Mouse (Mus musculus) left cerebral cortex, postnatal 14 days (tissue): ENCODE measurements around the gene Cd6. TPM values are rescaled to one million over a fixed set of nuclear protein-coding genes. Genes with fewer than 3 reads are reported as not detected.

Experiments
- DNase-seq, 2 experiments: peaks; one replicate each; pipeline ENCODE4 v3.0.0; 2021 to 2022; ENCODE audit warnings: low spot score in 2 of 2, mixed read lengths in 1 of 2
- intact Hi-C: fragments of 180-260 bp; cut with DNase I; formaldehyde crosslinking; loops from one replicate; pipeline ENCODE4 v1.15.1; 2025
- total RNA-seq, 2 experiments: library from RNA; stranded (reverse); gene quantifications; 2 replicates each; pipeline ENCODE4 v1.2.3; 2021

The Cd6 gene
- total RNA-seq, 2 experiments from 2014 or later, result 1.3 to 1.5 TPM

DNA sequence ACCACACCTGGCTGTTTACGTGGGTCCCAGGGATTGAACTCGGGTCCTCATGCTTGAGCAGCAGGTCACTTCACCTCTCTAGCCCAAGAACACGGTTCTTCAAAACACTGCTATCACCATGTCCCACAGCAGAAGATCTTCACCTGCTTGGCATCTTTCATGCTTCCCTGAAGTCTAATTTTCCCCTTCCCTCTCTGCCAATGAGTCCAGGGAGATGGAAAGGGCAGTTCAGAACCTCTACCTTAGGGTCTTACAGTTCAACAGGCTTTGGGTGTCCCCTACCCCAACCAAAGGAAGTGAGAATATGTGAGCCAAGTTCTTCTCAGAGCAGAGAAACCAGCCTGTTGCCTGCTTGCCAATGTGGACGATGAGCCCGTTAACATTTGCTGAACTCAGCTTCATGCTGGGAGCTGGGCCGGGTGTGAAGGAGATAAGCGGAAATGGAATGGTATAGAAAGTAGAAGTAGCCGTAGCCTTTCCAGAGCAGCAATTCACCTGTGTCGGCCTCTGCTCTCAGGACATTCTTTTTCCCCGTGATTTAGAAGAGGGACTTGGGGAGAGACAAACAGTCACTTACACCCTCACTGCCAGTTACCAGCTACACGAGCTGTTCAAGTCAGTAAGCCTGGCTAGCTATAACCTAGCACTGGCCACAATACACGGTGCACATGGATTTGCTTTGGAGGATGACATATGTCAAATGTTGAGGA lies 21.2 kb downstream of the Cd6 start:
- intact Hi-C loops, result loop anchor here (5.0 kb wide), 1 partner anchor 59 kb away; the partner anchor contains the start of gene Tmem132a
- DNase-seq, result no peak

- intact Hi-C loops, result loop anchor here (5.0 kb wide), 1 partner anchor 62 kb away; the partner anchor contains the start of gene Tmem132a
- no peak for DNase-seq
Observed at GRCm38 (mm10) chr19:10805661-10806285, 24.1 kb downstream of the Cd6 start.

GRCm38 (mm10) chr19:10804850-10805660 lies 24.8 kb downstream of the Cd6 start:
- no peak for DNase-seq
- intact Hi-C loops, result loop anchor here (5.0 kb wide), 1 partner anchor 62 kb away; the partner anchor contains the start of gene Tmem132a

- intact Hi-C loops, result no loop called here
- DNase-seq, result no peak
Observed at GRCm38 (mm10) chr19:10803751-10804150, 26.1 kb downstream of the Cd6 start.

DNA sequence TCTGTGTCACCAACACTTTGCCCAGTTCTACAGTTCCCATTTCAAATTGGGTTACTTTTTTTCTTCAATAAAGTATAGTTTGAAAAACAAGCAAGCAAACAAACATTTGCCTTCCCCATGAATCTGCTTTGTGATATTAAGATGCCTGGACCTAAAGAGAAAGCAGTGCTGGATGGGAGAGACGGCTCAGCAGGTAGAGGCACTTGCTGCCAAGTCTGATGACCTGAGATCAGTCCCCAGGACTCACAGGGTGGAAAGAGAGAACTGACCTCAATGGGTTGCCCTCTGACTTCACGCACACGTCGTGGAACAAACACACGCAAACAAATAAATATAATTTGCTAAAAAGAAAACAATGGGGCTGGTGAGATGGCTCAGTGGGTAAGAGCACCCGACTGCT lies 28.0 kb downstream of the Cd6 start:
- intact Hi-C loops, result no loop called here
- no peak for DNase-seq

- peak; percentile 76 to 91 for DNase-seq
- intact Hi-C loops, result no loop called here
Observed at GRCm38 (mm10) chr19:10801070-10801469, 28.8 kb downstream of the Cd6 start.

DNA sequence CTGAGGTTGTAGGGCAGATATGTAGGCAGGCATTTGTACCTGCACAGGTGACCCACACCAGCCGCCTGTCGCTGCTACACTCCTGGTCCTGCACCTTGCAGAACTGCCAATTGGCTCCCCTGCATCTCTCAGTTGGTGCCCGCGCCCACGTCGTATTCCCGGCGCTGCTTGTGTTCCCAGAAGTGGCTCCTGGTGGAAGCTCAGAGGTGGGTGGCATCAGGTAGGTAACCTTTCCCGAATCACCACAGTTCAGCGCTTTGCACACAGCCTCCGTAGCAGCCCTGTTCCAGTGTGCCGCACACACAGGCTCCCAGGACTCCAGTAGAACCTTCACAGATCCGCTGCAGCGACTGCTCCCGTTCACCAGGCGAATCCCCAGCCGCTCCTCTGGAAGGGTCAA lies 30.7 kb downstream of the Cd6 start:
- no peak for DNase-seq
- intact Hi-C loops, result no loop called here

DNA sequence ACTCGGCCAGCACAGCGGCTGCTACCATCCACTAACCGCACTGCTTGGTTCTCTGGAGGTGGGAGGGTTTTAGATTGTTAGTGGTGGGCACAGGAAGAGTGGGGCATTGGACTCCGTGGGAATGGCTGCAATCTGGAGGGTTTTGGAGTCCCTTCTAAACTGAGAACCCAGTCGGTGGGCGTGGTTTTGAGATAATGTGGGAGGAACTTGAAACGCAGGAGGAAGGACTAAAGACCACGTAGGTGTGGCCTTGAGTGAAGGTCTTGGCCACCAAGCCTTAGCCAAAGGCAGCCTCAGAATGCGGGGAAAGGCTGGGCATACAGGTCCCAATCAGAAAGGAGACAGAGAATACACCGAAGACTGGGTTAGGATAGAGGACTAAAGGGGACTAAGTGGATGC lies 31.3 kb downstream of the Cd6 start:
- intact Hi-C loops, result no loop called here
- DNase-seq, result no peak

- intact Hi-C loops, result no loop called here
- no peak for DNase-seq
Observed at GRCm38 (mm10) chr19:10794916-10795315, 34.9 kb downstream of the Cd6 start.

- no peak for DNase-seq
- intact Hi-C loops, result no loop called here
Observed at GRCm38 (mm10) chr19:10793044-10793443, 36.8 kb downstream of the Cd6 start.

DNA sequence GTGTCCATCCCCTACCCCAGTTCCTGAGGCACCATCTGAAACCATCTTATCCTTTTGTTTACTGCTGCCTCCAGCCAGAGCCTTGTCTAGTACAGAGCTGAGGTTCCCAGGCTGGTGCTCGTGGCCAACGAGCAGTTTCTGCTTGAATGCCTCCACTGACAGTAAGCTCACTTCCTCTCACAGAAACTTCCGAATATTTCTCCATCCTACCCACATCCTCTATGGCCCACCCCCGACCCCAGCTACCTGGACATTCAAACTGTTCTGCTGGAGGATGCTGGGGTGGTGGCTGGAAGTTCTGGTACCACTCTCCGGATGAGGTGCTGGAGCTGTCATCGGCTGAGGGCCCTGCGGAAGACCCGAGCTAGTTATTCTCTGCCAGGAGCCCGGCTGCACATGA lies 39.5 kb downstream of the Cd6 start:
- DNase-seq, result no peak

DNA sequence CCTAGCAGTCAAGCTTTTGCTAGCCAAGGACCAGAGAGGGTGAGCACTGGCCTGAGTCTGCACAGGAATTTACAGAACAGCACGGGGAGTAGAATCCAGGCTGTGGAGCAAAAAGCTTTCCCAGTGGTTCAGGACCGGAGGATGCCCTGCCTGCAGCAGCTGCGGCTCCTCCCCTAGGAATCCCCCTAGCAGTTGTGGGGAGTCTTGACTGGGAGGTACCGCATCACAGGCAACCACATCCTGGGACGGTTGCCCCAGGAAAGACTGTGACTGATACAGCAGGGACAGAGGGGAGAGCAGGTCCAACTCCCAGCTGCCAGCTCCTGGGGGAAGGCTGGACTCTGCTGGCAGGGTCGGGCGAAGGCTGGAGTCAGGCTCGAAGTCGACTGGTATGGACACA lies 41.6 kb downstream of the Cd6 start:
- intact Hi-C loops, result no loop called here
- no peak for DNase-seq

More for the DNA sequence above, 39.5 kb downstream of the Cd6 start:
- intact Hi-C loops, result no loop called here

DNA sequence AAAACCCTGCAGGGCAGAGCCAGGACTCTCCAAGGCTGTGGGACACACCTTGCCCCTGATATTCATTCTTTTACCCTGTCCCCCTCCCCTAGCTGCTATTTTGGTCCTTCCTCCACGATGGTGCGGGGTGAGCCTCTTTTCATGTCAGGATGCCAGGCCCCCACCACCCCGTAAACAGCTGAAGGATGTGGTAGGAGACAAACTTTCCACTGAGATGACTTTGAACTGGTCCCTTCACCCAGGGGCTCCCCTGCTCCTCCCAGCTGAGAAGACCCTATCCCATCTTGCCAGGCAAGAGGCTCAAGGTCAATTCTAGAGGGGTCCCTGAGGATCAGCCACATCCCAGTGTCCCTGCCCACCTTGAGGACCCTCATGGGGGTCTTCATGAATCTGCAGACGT lies 42.5 kb downstream of the Cd6 start:
- DNase-seq, result no peak

DNA sequence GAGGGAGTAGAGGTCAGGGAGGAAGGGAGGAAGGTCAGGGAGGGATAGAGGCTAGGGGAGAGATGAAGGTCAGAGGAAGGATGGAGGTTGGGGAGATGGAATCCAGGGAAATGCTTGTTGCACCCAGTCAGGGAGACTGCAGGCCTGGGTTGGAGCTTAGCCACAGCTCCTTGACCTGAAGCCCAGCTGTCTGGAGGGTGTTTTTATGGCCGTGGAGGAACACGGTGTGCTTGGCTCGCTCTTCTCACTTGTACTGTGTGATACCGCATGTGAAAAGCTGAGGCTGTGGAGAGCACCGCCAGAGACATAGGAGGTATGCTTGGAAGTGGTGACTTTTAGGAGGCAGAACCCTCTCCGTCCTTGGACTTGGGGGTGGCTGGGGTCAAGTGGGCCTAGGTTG lies 43.1 kb downstream of the Cd6 start:
- DNase-seq, result no peak
- intact Hi-C loops, result no loop called here

More for the DNA sequence above, 42.5 kb downstream of the Cd6 start:
- intact Hi-C loops, result no loop called here

DNA sequence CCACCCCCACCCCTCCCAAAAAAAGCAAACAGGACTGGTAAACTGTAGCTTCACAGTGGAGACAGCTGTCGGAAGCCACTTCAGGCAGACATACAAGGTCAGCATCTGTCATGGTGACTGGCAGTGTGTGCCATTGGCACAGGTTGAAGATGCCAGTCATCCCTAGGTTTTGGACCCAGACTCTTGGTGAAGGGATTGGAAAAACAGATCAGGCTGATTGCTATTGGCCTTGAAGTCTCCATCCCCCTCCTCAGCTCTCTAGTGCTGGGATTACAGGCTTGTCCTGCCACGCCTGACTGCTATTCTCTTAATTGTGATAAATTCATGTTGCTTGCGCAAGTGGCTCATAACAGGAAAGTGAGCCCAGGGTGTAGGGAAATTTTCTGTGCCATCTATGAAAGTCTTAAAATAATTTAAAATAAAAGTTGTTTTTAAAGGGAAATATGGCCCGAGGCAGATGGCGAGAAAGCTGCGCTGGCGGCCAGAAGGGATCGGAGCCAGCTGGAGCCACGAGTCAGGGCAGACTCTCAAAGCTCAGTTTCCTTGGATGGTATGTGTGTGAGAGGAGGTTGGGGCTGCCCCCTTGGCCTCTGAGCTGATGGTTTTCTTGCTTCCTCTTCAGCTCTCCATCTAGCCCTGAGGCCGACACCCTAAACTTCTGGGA lies 44.9 kb downstream of the Cd6 start:
- intact Hi-C loops, result no loop called here
- DNase-seq, result no peak

DNA sequence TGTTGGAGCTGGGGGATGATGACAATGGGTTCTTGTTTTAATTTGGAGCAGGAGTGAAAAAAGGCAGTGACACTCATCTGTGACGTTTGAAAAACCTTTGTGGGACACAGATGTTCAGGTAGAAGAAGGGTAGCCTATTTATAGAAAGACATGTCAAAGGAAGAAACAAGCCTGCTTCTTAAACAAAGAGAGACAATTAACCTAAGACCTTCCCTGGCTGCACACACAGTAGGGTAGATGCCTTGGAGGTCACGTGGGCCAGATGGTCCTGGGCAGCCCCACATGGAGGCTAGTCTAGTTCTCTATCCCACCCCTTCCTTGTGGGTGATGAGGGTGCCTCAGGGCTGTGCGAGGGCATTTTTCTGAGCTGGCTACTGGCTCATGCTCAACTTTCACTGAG lies 45.8 kb downstream of the Cd6 start:
- DNase-seq, result no peak
- intact Hi-C loops, result no loop called here

DNA sequence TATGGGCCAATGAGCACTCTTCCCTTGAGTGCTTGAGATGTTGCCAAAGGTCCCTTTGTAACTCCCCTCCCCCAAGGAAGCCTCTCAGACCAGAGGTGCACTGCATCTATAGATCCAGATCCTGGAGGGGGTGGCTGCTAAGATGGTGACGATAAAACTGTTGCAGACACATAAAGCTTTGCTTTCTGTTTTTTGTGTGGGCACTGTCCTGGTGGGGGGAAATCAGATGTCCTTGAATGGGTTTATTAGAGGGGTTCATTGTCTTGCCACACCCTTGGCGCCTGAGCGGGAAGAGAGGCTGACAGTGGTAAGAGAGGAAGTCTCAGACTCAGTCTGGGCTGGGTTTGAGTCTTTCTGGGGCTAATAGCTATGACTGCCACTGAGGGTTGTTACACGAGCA lies 46.7 kb downstream of the Cd6 start:
- no peak for DNase-seq
- intact Hi-C loops, result no loop called here

- DNase-seq, result peak; percentile 57 to 71
- intact Hi-C loops, result no loop called here
Observed at GRCm38 (mm10) chr19:10781641-10782040, 48.2 kb downstream of the Cd6 start.

DNA sequence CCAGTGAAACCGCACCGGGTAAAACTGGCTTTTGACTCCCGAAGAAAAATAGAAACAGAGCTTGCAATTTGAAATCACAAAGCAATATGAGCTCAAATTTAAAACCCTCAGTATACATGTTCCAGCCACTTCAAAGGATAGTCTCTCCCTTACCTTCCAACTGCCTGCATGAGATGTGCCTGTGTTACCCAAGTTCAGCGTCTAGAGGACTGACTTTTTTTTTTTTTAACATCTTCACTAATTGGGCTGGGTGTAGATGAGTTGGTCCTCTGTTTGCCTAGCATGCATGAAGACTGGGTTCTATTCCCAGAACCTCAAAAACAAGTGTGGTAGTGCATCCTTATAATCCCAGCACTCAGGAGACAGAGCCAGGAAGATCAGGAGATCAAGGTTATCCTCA lies 53.0 kb downstream of the Cd6 start:
- intact Hi-C loops, result no loop called here
- no peak for DNase-seq

- no peak for DNase-seq
Observed at GRCm38 (mm10) chr19:10774141-10774540, 55.7 kb downstream of the Cd6 start.

More at GRCm38 (mm10) chr19:10774141-10774540, 55.7 kb downstream of the Cd6 start:
- intact Hi-C loops, result no loop called here
